Mouse (Mus musculus) erythroid progenitor cell, adult 5-6 weeks (primary cell): ENCODE results near the gene Ginm1. TPM values are rescaled to one million over a fixed set of nuclear protein-coding genes. Genes with fewer than 3 reads are reported as not detected.

Source experiments
- ATAC-seq: replicated peaks from 2 replicates; pipeline ENCODE4 v1.8.0; 2016; ENCODE audit warnings: moderate number of reproducible peaks, mild to moderate bottlenecking, moderate TSS enrichment, inconsistent platforms; ENCODE audit not compliant: poor library complexity, low FRiP score, severe bottlenecking
- total RNA-seq, 2 experiments: library from RNA; stranded (forward) in 1 of 2; stranded (reverse) in 1 of 2; fragments of 150-400 nt in 1 of 2; fragments of 186-747, 209-891 nt in 1 of 2; gene quantifications; 2 replicates each; pipeline versions ENCODE4 v1.2.3 to v1.2.4; 2015 to 2017; ENCODE audit warnings: low replicate concordance in 2 of 2

Ginm1 gene
- 37.5 and 85.5 TPM in 2 replicates for total RNA-seq (2015; ENCODE audit: low replicate concordance)
- 54.2 and 67.4 TPM in 2 replicates for total RNA-seq (2017; ENCODE audit: low replicate concordance)

- peak; percentile 97 for ATAC-seq
These were observed at the start of gene Ginm1, which contains the start of gene Ppil4 for GRCm38 (mm10) chr10:7792751-7793385. Ginm1 (minus strand) TSS chr10:7792824. Ppil4 (plus strand) TSS chr10:7792891.

- no peak for ATAC-seq
These were observed 49.0 kb upstream of the Ginm1 start for GRCm38 (mm10) chr10:7841571-7842080.

GRCm38 (mm10) chr10:7840785-7841184, 48.2 kb upstream of the Ginm1 start:
- no peak for ATAC-seq

GRCm38 (mm10) chr10:7840353-7840733, 47.7 kb upstream of the Ginm1 start:
- no peak for ATAC-seq

- no peak for ATAC-seq
These were observed 47.1 kb upstream of the Ginm1 start for GRCm38 (mm10) chr10:7839551-7840352.

- no peak for ATAC-seq
These were observed 46.3 kb upstream of the Ginm1 start for GRCm38 (mm10) chr10:7838874-7839421.

- ATAC-seq = no peak
These were observed 45.4 kb upstream of the Ginm1 start for GRCm38 (mm10) chr10:7838036-7838435.

GRCm38 (mm10) chr10:7837446-7837845, 44.8 kb upstream of the Ginm1 start:
- no peak for ATAC-seq

GRCm38 (mm10) chr10:7836902-7837301, 44.3 kb upstream of the Ginm1 start:
- no peak for ATAC-seq

- ATAC-seq = no peak
These were observed 42.1 kb upstream of the Ginm1 start for GRCm38 (mm10) chr10:7834671-7835225.

- no peak for ATAC-seq
These were observed 40.9 kb upstream of the Ginm1 start for GRCm38 (mm10) chr10:7833377-7834165.

GRCm38 (mm10) chr10:7832171-7832676, 39.6 kb upstream of the Ginm1 start, which contains the start of gene Zc3h12d:
Zc3h12d (plus strand) TSS chr10:7832470.
- no peak for ATAC-seq

GRCm38 (mm10) chr10:7826106-7826505, 33.5 kb upstream of the Ginm1 start:
- no peak for ATAC-seq

- no peak for ATAC-seq
These were observed 32.6 kb upstream of the Ginm1 start for GRCm38 (mm10) chr10:7825281-7825665.

- no peak for ATAC-seq
These were observed 32.1 kb upstream of the Ginm1 start for GRCm38 (mm10) chr10:7824663-7825280.

- no peak for ATAC-seq
These were observed 29.4 kb upstream of the Ginm1 start for GRCm38 (mm10) chr10:7821981-7822380.

- no peak for ATAC-seq
These were observed 27.5 kb upstream of the Ginm1 start for GRCm38 (mm10) chr10:7820171-7820570.

GRCm38 (mm10) chr10:7819603-7820002, 27.0 kb upstream of the Ginm1 start:
- no peak for ATAC-seq

- ATAC-seq = no peak
These were observed 26.5 kb upstream of the Ginm1 start for GRCm38 (mm10) chr10:7819156-7819555.
